Mouse (Mus musculus) cerebellum, adult 2 months (tissue): ENCODE measurements around the gene Prdm2.

Experiments used
- CTCF ChIP-seq: fragments of 200-500 bp; IDR thresholded peaks from 2 replicates; pipeline ENCODE4 v1.5.1; 2011; ENCODE audit warnings: low read depth, mild to moderate bottlenecking, control low read depth, low read length, moderate library complexity, borderline replicate concordance; ENCODE audit not compliant: insufficient read depth
- POLR2A ChIP-seq: fragments of 200-500 bp; IDR thresholded peaks from 2 replicates; pipeline ENCODE4 v1.6.1; 2011; ENCODE audit warnings: low read length, control low read depth, borderline replicate concordance; ENCODE audit not compliant: insufficient read depth

- TF ChIP-seq POLR2A, result no peak
- TF ChIP-seq CTCF, result no peak
These were observed 6.1 kb upstream of the Prdm2 start for GRCm38 (mm10) chr4:143218858-143219257.
